Mouse (Mus musculus): ENCODE measurements at regions not wholly inside any gene's neighbourhood (a gene's known extent, or its start where the extent isn't known, plus 50 kb on each side); places are given as distances from the start of the nearest gene placed in this dataset.

- DNase-seq = no peak
These were observed 60.7 kb downstream of the Ifng start for GRCm38 (mm10) chr10:118501571-118501970.

GRCm38 (mm10) chr10:118504811-118505210, 64.0 kb downstream of the Ifng start:
- DNase-seq = no peak

- DNase-seq = no peak
These were observed 65.3 kb downstream of the Ifng start for GRCm38 (mm10) chr10:118506154-118506553.

- peak; percentile 3 for DNase-seq
These were observed 66.8 kb downstream of the Ifng start for GRCm38 (mm10) chr10:118507630-118508029.

GRCm38 (mm10) chr10:118516839-118517238, 76.0 kb downstream of the Ifng start:
- no peak for DNase-seq

- no peak for DNase-seq
These were observed 77.1 kb downstream of the Ifng start for GRCm38 (mm10) chr10:118517995-118518394.

- no peak for DNase-seq
These were observed 105.1 kb downstream of the Ifng start for GRCm38 (mm10) chr10:118545966-118546365.

- DNase-seq = no peak
These were observed 109.4 kb downstream of the Ifng start for GRCm38 (mm10) chr10:118550201-118550600.

- DNase-seq = no peak
These were observed 118.0 kb downstream of the Ifng start for GRCm38 (mm10) chr10:118558848-118559247.

GRCm38 (mm10) chr10:118564041-118564440, 123.2 kb downstream of the Ifng start:
- peak; percentile 7 for DNase-seq

- DNase-seq = no peak
These were observed 123.9 kb downstream of the Ifng start for GRCm38 (mm10) chr10:118564528-118565268.

GRCm38 (mm10) chr10:118568617-118569016, 127.8 kb downstream of the Ifng start:
- DNase-seq = no peak

- no peak for DNase-seq
These were observed 128.6 kb downstream of the Ifng start for GRCm38 (mm10) chr10:118569424-118569823.

- no peak for DNase-seq
These were observed 132.4 kb downstream of the Ifng start for GRCm38 (mm10) chr10:118573247-118573646.

- DNase-seq = no peak
These were observed 134.7 kb downstream of the Ifng start for GRCm38 (mm10) chr10:118575570-118575969.

- DNase-seq = no peak
These were observed 140.5 kb downstream of the Ifng start for GRCm38 (mm10) chr10:118581376-118581775.

- no peak for DNase-seq
These were observed 145.0 kb downstream of the Ifng start for GRCm38 (mm10) chr10:118585821-118586220.

- no peak for DNase-seq
These were observed 147.4 kb downstream of the Ifng start for GRCm38 (mm10) chr10:118588198-118588597.

GRCm38 (mm10) chr10:118592648-118593368, 152.0 kb downstream of the Ifng start:
- peak; percentile 32 for DNase-seq

GRCm38 (mm10) chr10:118596206-118596605, 155.4 kb downstream of the Ifng start:
- DNase-seq = no peak

GRCm38 (mm10) chr10:118598497-118598896, 157.7 kb downstream of the Ifng start:
- DNase-seq = no peak

- DNase-seq = no peak
These were observed 158.4 kb downstream of the Ifng start for GRCm38 (mm10) chr10:118599197-118599596.

- DNase-seq = no peak
These were observed 158.8 kb downstream of the Ifng start for GRCm38 (mm10) chr10:118599610-118600009.

- no peak for DNase-seq
These were observed 162.1 kb downstream of the Ifng start for GRCm38 (mm10) chr10:118602922-118603321.
